Mouse (Mus musculus) stomach, embryonic 15.5 days (tissue): ENCODE results near the gene Col11a1. TPM values are rescaled to one million over a fixed set of nuclear protein-coding genes. Genes with fewer than 3 reads are reported as not detected.

ENCODE experiments used
- ATAC-seq: fragments of 200-750 bp; cut with Nextera tagmentation; 2 replicates; pipeline ENCODE4 v1.8.0; 2017; ENCODE audit warnings: low read depth, moderate number of reproducible peaks, moderate TSS enrichment; ENCODE audit not compliant: insufficient read depth, low FRiP score
- H3K27ac ChIP-seq: fragments of 300-500 bp; sonication (generic); 2 replicates; pipeline ENCODE4 v1.5.1; 2015; ENCODE audit warnings: mild to moderate bottlenecking, inconsistent platforms
- H3K27me3 ChIP-seq: fragments of 300-500 bp; sonication (generic); replicated peaks from 2 replicates; pipeline ENCODE4 v1.6.1; 2015; ENCODE audit warnings: inconsistent platforms
- H3K36me3 ChIP-seq: fragments of 300-500 bp; sonication (generic); 2 replicates; pipeline ENCODE4 v1.6.1; 2015; ENCODE audit warnings: inconsistent platforms
- H3K4me1 ChIP-seq: fragments of 300-500 bp; sonication (generic); 2 replicates; pipeline ENCODE4 v1.6.1; 2015; ENCODE audit warnings: inconsistent platforms
- H3K4me2 ChIP-seq: fragments of 300-500 bp; sonication (generic); 2 replicates; pipeline ENCODE4 v1.6.1; 2015; ENCODE audit warnings: mild to moderate bottlenecking, inconsistent platforms
- H3K4me3 ChIP-seq: fragments of 300-500 bp; sonication (generic); replicated peaks from 2 replicates; pipeline ENCODE4 v1.5.1; 2015; ENCODE audit warnings: inconsistent platforms
- H3K9ac ChIP-seq: fragments of 300-500 bp; sonication (generic); 2 replicates; pipeline ENCODE4 v1.6.1; 2015; ENCODE audit warnings: inconsistent platforms
- H3K9me3 ChIP-seq: fragments of 300-500 bp; sonication (generic); 2 replicates; pipeline ENCODE4 v1.6.1; 2016; ENCODE audit warnings: inconsistent platforms
- WGBS: fragments of 180-500 bp; shearing (Covaris S2); methylation state at CpG from one replicate; pipeline ENCODE4 v1.1.7; 2015; 5-methylcytosine and 5-hydroxymethylcytosine counted together
- polyA plus RNA-seq: library from polyadenylated mRNA; unstranded; fragments of >200 nt; fragmentation: Nextera tagmentation; extraction: Ambion mirVana; gene quantifications from 2 replicates; pipeline ENCODE4 v1.2.1, GENCODE M21; 2015

Gene Col11a1
- 13.6 and 15.4 TPM in 2 replicates for polyA plus RNA-seq

DNA sequence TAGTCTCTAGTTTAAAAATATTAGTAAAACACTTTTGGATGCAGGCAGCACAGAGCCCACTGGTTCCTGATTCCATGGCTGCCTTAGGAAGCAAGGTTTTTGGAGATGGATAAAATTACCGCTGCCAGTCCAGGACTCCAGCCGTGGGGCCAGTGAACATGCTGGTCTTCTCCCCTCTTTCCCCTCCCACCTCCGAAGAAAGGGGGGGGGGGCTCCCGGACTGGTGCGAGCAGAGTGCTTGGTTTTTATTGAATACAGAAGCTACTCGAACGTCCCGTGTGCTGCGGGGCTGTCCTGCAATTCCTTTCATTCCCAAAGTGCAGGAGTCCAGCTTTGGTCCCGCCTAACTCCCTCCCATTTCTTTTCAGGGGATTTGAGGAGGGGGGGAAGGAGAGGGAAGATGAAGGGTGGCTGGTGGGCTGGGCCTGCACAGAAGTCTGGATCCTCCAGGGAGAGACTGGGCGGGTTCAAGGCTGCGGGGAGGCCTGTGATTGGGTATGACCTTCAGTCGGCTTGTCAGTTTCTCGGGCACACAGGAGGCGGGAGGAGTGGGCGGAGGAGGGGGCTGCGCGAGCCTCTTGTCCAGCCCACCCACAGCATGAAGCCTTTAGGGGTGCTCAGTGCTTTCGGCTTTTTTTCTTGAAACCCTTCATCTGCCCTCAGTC is at the start of gene Col11a1:
TSS of gene Col11a1 (plus strand) at position 570 of the 665 bp plus-strand sequence.
- H3K4me1 ChIP-seq, result peaks cover 5% of the 10 kb centered on the region; the same call in 1 of the 2 replicates
- no peaks in the 10 kb centered on the region for H3K9me3 ChIP-seq
- no peaks in the 10 kb centered on the region for H3K36me3 ChIP-seq
- ATAC-seq, result peak; percentile 97
- under 1% methylated on average over 19 of the region's 19 CpGs for WGBS
- peak within 1 kb of the TSS; percentile 86 for H3K4me2 ChIP-seq
- no peaks in the 10 kb centered on the region for H3K27me3 ChIP-seq
- H3K4me3 ChIP-seq, result peak within 1 kb of the TSS; percentile 60
- 0 out of 2 replicates have a peak within 1 kb of the TSS, but pooled peaks have one; percentile 32 for H3K9ac ChIP-seq
- H3K27ac ChIP-seq, result peak within 1 kb of the TSS; percentile 0; the same call in 1 of the 2 replicates

DNA sequence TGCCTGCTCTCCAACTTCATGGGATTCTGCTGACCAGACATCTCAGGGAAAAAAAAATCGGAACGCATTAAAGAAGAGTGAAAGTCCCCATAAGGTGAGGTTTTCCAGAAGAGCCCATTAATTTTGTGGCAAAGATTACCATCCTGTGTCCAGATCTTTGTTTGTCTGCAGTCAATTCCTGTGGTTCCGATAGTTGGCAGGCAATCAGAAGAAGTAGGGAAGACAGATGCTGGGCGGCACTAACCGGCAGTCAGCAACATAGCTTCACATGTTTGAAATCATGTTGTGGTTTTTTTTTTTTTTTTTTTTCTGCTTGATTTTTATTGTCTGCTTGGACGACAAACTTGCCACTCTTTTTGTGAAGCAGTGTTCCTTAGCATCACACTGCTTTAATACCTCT is 39.4 kb upstream of the Col11a1 start:
- Histone ChIP-seq H3K4me2 (no peak overlapping the region), H3K4me1 (no peaks in the 10 kb centered on the region), H3K36me3 (no peaks in the 10 kb centered on the region), H3K27me3 (no peaks in the 10 kb centered on the region), H3K9ac (no peak overlapping the region), H3K9me3 (no peaks in the 10 kb centered on the region), H3K27ac (no peak overlapping the region), H3K4me3 (no peak overlapping the region)
- ATAC-seq, result no peak
- 71% methylated on average over 6 of the region's 6 CpGs for WGBS

DNA sequence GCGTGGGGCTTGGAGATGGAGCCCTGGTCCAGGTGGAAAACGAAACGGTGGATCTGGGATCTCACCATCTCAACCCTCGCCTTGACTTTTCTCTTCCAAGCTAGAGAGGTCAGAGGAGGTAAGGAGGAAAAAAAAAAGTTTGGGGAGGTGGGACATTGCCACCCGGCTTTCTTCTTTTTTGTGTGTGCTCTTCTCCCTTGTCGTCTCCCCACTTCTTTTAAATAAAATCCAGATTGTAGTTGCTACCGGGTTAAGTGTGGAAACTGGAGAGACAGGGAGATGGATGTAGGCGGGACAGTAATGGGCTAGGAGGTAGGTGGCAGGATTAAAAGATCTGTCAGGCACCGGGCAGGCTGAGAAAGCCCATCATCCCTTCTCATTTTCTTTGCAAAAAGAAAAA is 546 bp downstream of the Col11a1 start:
- ATAC-seq, result no peak
- WGBS, result 2% methylated on average over 9 of the region's 9 CpGs

DNA sequence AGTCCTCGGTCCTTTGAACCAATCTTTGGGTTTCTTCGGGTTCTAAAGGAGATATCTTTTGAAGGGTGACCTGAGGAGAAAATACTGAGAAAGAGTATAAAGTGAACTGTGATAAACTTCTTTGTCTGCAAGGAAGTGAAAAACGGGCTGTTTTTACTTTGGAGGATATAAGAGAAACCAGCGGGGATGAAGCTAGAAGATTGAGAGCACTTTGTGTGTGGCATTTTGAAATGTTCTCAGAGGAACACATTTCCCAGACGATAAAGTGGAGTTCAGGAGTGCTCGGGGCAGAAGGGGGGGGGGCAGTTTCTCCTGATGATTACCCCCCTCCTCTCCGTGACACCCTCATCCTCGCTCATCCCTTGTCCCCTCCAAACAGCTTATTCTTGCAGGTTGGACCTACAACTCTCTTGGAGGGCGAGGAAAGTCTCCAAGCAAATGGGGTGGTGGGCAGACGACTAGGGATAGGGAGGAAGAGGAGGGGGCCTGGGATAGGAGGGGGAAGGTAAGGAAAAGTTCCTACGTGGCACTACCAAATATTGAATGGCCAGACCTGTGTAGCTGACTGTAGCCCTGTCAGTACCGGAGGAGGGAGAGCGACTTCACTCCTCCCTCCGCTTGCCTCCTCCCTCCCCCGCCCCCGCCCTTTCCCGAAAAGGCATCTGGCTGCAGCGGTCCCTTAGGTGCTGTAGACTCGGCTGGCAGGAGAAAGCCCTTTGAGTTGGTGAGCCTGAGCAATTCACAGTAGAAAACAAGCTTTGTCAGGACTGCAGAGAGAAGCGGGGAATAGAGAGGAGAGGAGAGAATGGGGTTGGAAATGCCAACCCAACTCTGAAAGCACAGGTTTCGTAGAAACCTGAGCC is 1.2 kb downstream of the Col11a1 start:
- no peak; the same call in 1 of the 2 replicates for ATAC-seq
- peak overlapping the region; percentile 86 for H3K4me2 ChIP-seq
- WGBS, result under 1% methylated on average over 21 of the region's 21 CpGs
- no peak overlapping the region for H3K9ac ChIP-seq
- no peaks in the 10 kb centered on the region for H3K36me3 ChIP-seq
- peak overlapping the region; percentile 60 for H3K4me3 ChIP-seq
- H3K27ac ChIP-seq, result 0 out of 2 replicates have a peak overlapping the region, but pooled peaks have one; percentile 26
- H3K9me3 ChIP-seq, result no peaks in the 10 kb centered on the region
- H3K4me1 ChIP-seq, result peaks cover 5% of the 10 kb centered on the region; the same call in 1 of the 2 replicates
- H3K27me3 ChIP-seq, result no peaks in the 10 kb centered on the region

More for the DNA sequence above, 546 bp downstream of the Col11a1 start:
- H3K27ac ChIP-seq, result no peak overlapping the region
- H3K36me3 ChIP-seq, result no peaks in the 10 kb centered on the region
- H3K4me3 ChIP-seq, result peak overlapping the region; percentile 60
- no peaks in the 10 kb centered on the region for H3K27me3 ChIP-seq
- no peaks in the 10 kb centered on the region for H3K9me3 ChIP-seq
- 0 out of 2 replicates have a peak overlapping the region, but pooled peaks have one; percentile 32 for H3K9ac ChIP-seq
- peaks cover 5% of the 10 kb centered on the region; the same call in 1 of the 2 replicates for H3K4me1 ChIP-seq
- H3K4me2 ChIP-seq, result peak overlapping the region; percentile 86

DNA sequence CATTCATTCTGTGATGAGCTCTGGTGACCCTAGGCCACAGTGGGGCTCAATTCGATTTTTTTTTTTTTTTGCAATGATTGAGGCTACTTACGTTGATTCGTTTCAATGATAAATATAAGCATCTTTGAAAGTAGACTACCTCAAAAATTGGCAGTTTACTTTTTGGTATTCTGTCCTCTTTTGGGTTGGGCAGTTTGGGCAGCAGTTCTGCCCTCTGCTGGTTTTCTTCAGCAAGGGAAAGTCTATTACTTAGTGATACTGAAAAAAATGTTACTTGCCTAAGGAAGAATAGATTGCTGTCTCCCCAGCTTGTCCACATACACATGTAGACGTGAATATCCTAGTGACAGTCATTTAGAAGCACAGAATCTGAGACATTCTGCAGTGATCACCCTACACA is 2.0 kb downstream of the Col11a1 start:
- no peaks in the 10 kb centered on the region for H3K9me3 ChIP-seq
- no peak for ATAC-seq
- H3K4me3 ChIP-seq, result peak overlapping the region; percentile 60
- H3K9ac ChIP-seq, result no peak overlapping the region
- H3K4me1 ChIP-seq, result peaks cover 5% of the 10 kb centered on the region; the same call in 1 of the 2 replicates
- no peaks in the 10 kb centered on the region for H3K36me3 ChIP-seq
- no peak overlapping the region for H3K27ac ChIP-seq
- no peaks in the 10 kb centered on the region for H3K27me3 ChIP-seq
- H3K4me2 ChIP-seq, result peak overlapping the region; percentile 86
- WGBS, result 2% methylated on average over 4 of the region's 4 CpGs

DNA sequence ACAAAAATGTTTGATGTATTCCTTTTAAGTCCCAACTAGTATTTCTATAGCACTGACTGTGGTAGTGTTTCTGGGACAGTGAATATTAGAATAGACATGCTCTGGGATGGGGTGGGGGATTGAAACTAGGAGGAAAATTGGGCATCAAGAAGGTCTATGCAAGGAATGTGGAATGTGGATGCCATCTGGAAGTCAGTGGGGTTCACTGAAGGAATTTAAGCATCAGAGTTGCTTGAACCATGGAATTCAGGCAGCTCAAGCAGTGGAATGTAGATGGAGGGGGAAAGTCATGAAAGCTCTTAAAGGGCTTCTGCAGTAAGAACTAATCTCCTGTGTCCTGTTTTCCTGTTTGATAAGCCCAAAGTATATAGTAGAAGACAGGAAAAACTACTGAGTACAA is 22.1 kb downstream of the Col11a1 start:
- H3K9ac ChIP-seq, result no peak overlapping the region
- H3K27me3 ChIP-seq, result no peaks in the 10 kb centered on the region
- no peaks in the 10 kb centered on the region for H3K4me1 ChIP-seq
- H3K4me2 ChIP-seq, result no peak overlapping the region
- H3K27ac ChIP-seq, result no peak overlapping the region
- H3K36me3 ChIP-seq, result no peaks in the 10 kb centered on the region
- ATAC-seq, result no peak
- H3K4me3 ChIP-seq, result no peak overlapping the region
- no peaks in the 10 kb centered on the region for H3K9me3 ChIP-seq

DNA sequence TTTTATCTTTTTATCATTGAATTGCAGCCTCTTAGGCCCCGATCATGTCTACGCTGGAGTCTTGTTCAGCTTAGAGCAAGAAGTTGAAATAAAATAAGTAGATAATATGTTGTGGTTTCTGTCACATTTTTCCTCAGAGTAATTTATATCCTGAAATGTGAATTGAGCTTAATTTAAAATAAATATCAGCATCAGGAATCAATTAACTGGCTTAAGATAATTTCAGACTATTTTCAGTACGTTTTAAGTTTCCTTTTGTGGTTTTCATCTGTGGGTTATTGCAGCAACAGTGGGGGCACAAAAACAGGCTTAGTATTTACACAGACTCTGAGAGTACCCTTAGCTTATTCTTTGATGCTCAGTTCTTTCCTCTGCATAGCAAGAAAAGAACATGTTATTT is 23.2 kb downstream of the Col11a1 start:
- no peaks in the 10 kb centered on the region for H3K9me3 ChIP-seq
- H3K4me1 ChIP-seq, result no peaks in the 10 kb centered on the region
- no peak overlapping the region for H3K4me2 ChIP-seq
- no peak overlapping the region for H3K9ac ChIP-seq
- ATAC-seq, result no peak
- no peak overlapping the region for H3K4me3 ChIP-seq
- no peak overlapping the region for H3K27ac ChIP-seq
- no peaks in the 10 kb centered on the region for H3K27me3 ChIP-seq
- H3K36me3 ChIP-seq, result no peaks in the 10 kb centered on the region
- WGBS, result 64% methylated on average over 3 of the region's 3 CpGs

DNA sequence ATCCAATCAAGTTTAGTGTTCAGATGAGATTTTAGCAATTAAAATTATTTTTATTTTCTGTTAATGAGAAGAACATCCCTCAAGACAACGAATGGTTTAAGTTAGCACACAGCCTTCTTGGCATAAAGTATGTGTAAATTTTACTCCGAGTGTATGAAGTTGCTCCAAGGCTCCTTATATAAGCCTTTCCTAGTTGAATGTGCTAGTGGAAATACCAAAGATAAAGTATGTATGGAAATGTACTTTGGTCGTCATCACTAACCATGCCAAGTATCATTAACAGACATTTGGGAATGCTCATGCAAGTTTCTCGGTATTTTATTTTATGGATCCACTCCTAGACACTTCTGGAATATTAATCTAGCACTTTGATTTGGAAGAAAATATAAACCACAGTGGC is 34.8 kb downstream of the Col11a1 start:
- no peak for ATAC-seq
- WGBS, result 58% methylated on average over 4 of the region's 4 CpGs
- no peak overlapping the region for H3K4me3 ChIP-seq
- H3K4me1 ChIP-seq, result no peaks in the 10 kb centered on the region
- H3K9ac ChIP-seq, result no peak overlapping the region
- H3K27me3 ChIP-seq, result no peaks in the 10 kb centered on the region
- no peaks in the 10 kb centered on the region for H3K9me3 ChIP-seq
- no peak overlapping the region for H3K27ac ChIP-seq
- H3K4me2 ChIP-seq, result no peak overlapping the region
- H3K36me3 ChIP-seq, result no peaks in the 10 kb centered on the region

DNA sequence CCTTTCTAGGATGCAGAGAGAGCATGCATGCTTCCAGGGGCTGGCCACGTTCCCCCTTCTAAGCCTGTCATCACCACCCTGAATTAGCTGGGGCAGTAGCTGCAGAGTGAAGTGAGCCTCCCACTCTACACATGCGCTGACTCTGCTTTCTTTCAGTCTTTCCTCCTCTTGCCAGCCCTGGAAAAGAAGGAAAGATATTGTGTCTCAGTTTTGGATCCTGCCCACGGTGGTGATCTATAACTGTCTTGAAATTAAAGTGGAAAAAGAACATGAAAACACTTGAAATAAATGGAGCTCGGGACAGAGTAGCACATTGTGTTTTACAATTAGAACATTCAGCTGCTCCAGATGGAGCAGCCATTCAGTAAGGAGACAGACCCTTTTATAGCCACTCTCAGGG is 35.2 kb downstream of the Col11a1 start:
- Histone ChIP-seq H3K4me2 (no peak overlapping the region), H3K9ac (no peak overlapping the region), H3K27ac (no peak overlapping the region), H3K9me3 (no peaks in the 10 kb centered on the region), H3K36me3 (no peaks in the 10 kb centered on the region), H3K4me1 (no peaks in the 10 kb centered on the region), H3K4me3 (no peak overlapping the region), H3K27me3 (no peaks in the 10 kb centered on the region)
- WGBS, result 44% methylated on average over 4 of the region's 4 CpGs
- ATAC-seq, result peak; percentile 73; the same call in 1 of the 2 replicates

DNA sequence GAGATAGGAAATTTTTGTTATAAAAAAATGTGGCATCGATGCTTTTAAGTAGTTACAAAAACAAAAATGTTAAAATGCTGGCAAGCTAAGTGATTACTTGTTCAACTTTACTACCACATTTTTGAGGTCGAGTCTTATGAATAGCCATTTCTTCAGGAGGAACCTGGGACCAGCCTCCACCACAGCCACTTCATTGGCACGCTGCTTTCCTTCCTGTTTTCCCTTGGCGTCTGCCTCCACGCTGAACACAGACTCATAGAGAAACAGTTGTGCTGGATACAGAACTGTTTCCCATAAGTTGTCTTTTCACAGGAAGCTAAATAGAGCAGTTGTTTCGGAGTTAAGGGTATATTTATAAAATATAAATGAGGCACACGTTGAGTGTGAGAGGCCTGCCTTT is 69.0 kb downstream of the Col11a1 start:
- ATAC-seq, result no peak
- H3K9ac ChIP-seq, result no peak overlapping the region
- H3K27ac ChIP-seq, result no peak overlapping the region
- 75% methylated on average over 7 of the region's 7 CpGs for WGBS
- no peak overlapping the region for H3K4me3 ChIP-seq
- no peaks in the 10 kb centered on the region for H3K27me3 ChIP-seq
- no peaks in the 10 kb centered on the region for H3K4me1 ChIP-seq
- H3K4me2 ChIP-seq, result no peak overlapping the region
- H3K9me3 ChIP-seq, result no peaks in the 10 kb centered on the region
- no peaks in the 10 kb centered on the region for H3K36me3 ChIP-seq

DNA sequence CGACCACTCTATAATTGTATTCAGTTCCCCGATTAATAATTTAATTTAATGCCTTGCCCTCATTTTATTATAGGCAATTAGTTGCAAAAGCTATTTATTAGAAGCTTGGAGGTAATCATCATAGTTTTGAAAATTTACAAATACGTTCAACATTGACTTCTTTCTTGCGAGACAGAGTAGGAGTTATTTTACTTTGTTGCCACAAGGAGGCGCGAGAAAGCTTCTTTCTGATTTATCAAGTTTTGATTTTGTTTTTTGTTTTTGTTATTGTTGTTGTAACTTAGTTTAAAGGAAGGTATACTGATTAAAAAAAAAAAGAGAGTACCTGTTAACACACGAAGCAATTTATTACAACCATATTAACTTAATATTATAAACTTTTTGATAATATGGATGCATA is 76.8 kb downstream of the Col11a1 start:
- H3K4me3 ChIP-seq, result no peak overlapping the region
- no peaks in the 10 kb centered on the region for H3K9me3 ChIP-seq
- no peaks in the 10 kb centered on the region for H3K27me3 ChIP-seq
- no peak overlapping the region for H3K4me2 ChIP-seq
- no peaks in the 10 kb centered on the region for H3K36me3 ChIP-seq
- no peaks in the 10 kb centered on the region for H3K4me1 ChIP-seq
- ATAC-seq, result no peak
- H3K9ac ChIP-seq, result no peak overlapping the region
- WGBS, result 25% methylated on average over 7 of the region's 7 CpGs
- no peak overlapping the region for H3K27ac ChIP-seq

DNA sequence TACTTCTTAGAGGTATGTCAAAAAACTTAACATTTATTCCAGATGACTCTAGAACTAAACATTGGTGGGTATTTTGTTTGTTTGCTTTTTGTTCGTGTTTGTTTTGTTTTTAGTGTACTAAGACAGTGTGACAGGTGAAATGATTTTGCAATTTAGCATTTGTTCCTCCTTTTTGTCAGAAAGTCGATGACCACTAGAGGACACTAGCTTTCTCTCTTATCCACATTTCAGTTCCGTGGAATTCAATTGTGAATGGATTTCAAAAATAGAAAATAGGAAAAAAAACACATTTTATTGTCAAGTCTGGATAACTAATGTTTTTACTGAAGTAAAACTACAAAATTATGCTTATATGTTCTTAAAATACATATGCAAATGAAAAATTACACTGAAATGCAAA is 116.8 kb downstream of the Col11a1 start:
- no peak overlapping the region for H3K9ac ChIP-seq
- H3K9me3 ChIP-seq, result no peaks in the 10 kb centered on the region
- no peaks in the 10 kb centered on the region for H3K4me1 ChIP-seq
- no peak overlapping the region for H3K4me2 ChIP-seq
- no peaks in the 10 kb centered on the region for H3K36me3 ChIP-seq
- H3K27me3 ChIP-seq, result no peaks in the 10 kb centered on the region
- WGBS, result 16% methylated on average over 3 of the region's 3 CpGs
- no peak overlapping the region for H3K4me3 ChIP-seq
- no peak overlapping the region for H3K27ac ChIP-seq
- ATAC-seq, result no peak
